Mouse (Mus musculus): ENCODE data around the gene 5430427O19Rik. TPM values are rescaled to one million over a fixed set of nuclear protein-coding genes. Genes with fewer than 3 reads are reported as not detected.

Gene 5430427O19Rik
- total RNA-seq (2014; rRNA removed) (0.28 TPM in 1 of 2 replicates, not detected in the other), polyA plus RNA-seq (2015; fragmentation: Nextera tagmentation; extraction: Ambion mirVana) (0.04 TPM in 1 of 2 replicates, not detected in the other)

- Histone ChIP-seq H3K4me2 (ENCODE audit: low read depth, low read length, poor library complexity, severe bottlenecking) (no peak within 1 kb of the TSS), H3K9me3 (ENCODE audit: low read length) (no peaks in the 10 kb centered on the region), H3K27ac (ENCODE audit: low read depth, low read length) (no peak within 1 kb of the TSS), H3K4me1 (ENCODE audit: insufficient read depth, low read length) (no peaks in the 10 kb centered on the region), H3K4me3 (ENCODE audit: low read depth, low read length) (no peak within 1 kb of the TSS), H3K36me3 (ENCODE audit: insufficient read depth, low read length) (no peaks in the 10 kb centered on the region), H3K27me3 (ENCODE audit: insufficient read depth, low read length) (no peaks in the 10 kb centered on the region), H3K9ac (replicated peaks; ENCODE audit: low read length, poor library complexity, severe bottlenecking) (no peak within 1 kb of the TSS)
- no peak for ATAC-seq (ENCODE audit: low FRiP score)
- no peak for DNase-seq (ENCODE audit: low spot score)
- TF ChIP-seq CTCF (IDR thresholded peaks at IDR 0.05): no peak
- WGBS: 87% methylated on average over 3 of the region's 3 CpGs
Observed at GRCm38 (mm10) chrX:85869914-85870483, at the start of gene 5430427O19Rik. 5430427O19Rik (plus strand) TSS chrX:85870354.

GRCm38 (mm10) chrX:85827719-85828453, 42.3 kb upstream of the 5430427O19Rik start:
- TF ChIP-seq CTCF (IDR thresholded peaks at IDR 0.05): no peak
- 88% methylated on average over 3 of the region's 3 CpGs for WGBS

DNA sequence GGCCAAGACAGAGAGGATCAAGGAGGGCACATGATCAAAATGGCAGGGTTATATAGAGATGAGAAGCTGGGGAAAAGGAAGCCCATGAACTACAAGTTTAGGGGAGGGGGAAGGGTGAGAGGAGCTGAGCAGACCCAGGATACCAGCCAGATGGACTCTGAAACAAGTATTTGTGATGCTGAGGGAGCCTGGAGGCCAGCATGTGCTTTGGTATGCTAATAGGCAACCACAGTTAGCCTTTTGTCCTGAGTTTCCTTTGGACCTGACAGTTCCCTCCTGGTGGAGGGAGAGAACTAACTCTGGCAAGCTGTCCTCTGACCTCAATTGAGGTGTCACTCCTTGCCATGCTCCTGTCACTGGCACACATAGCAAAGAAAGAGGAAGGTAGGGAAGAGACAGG, 41.2 kb upstream of the 5430427O19Rik start:
- H3K9me3 ChIP-seq (ENCODE audit: low read length): no peaks in the 10 kb centered on the region
- ATAC-seq (ENCODE audit: low FRiP score): no peak
- H3K36me3 ChIP-seq (ENCODE audit: insufficient read depth, low read length): no peaks in the 10 kb centered on the region
- H3K27me3 ChIP-seq (ENCODE audit: insufficient read depth, low read length): no peaks in the 10 kb centered on the region
- no peak overlapping the region for H3K4me3 ChIP-seq (ENCODE audit: low read depth, low read length)
- no peak overlapping the region for H3K4me2 ChIP-seq (ENCODE audit: low read depth, low read length, poor library complexity, severe bottlenecking)
- H3K4me1 ChIP-seq (ENCODE audit: insufficient read depth, low read length): no peaks in the 10 kb centered on the region
- no peak for TF ChIP-seq CTCF (IDR thresholded peaks at IDR 0.05)
- H3K27ac ChIP-seq (ENCODE audit: low read depth, low read length): no peak overlapping the region
- DNase-seq (ENCODE audit: low spot score): peak; percentile 5
- no peak overlapping the region for H3K9ac ChIP-seq (replicated peaks; ENCODE audit: low read length, poor library complexity, severe bottlenecking)

More at GRCm38 (mm10) chrX:85827719-85828453, 42.3 kb upstream of the 5430427O19Rik start:
- Histone ChIP-seq H3K27me3 (ENCODE audit: insufficient read depth, low read length) (no peaks in the 10 kb centered on the region), H3K27ac (ENCODE audit: low read depth, low read length) (no peak overlapping the region), H3K36me3 (ENCODE audit: insufficient read depth, low read length) (no peaks in the 10 kb centered on the region), H3K4me3 (ENCODE audit: low read depth, low read length) (no peak overlapping the region), H3K4me1 (ENCODE audit: insufficient read depth, low read length) (no peaks in the 10 kb centered on the region), H3K9ac (replicated peaks; ENCODE audit: low read length, poor library complexity, severe bottlenecking) (no peak overlapping the region), H3K9me3 (ENCODE audit: low read length) (no peaks in the 10 kb centered on the region), H3K4me2 (ENCODE audit: low read depth, low read length, poor library complexity, severe bottlenecking) (no peak overlapping the region)
- ATAC-seq (ENCODE audit: low FRiP score) (no peak), DNase-seq (ENCODE audit: low spot score) (no peak)

DNA sequence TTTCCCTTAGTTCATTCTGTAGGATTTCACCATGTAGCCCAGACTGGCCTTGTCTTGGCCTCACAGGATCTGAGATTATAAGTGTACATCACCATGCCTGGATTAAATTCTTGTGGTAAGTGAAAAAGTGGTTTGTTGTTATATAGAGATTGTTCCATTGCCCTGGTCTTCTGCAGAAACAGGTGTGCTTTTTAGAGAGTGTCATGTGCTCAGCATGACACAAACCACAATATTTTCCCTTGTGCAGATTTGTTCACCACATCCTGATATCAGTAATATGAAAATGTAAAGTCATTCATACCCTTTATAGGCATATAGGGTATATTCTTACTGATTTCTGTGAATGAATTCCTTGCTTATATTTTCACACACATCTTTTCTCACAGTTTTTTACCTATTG, 31.0 kb upstream of the 5430427O19Rik start:
- H3K36me3 ChIP-seq (ENCODE audit: insufficient read depth, low read length): no peaks in the 10 kb centered on the region
- DNase-seq (ENCODE audit: low spot score): no peak
- no peak for ATAC-seq (ENCODE audit: low FRiP score)
- no peak overlapping the region for H3K9ac ChIP-seq (replicated peaks; ENCODE audit: low read length, poor library complexity, severe bottlenecking)
- no peaks in the 10 kb centered on the region for H3K9me3 ChIP-seq (ENCODE audit: low read length)
- H3K27me3 ChIP-seq (ENCODE audit: insufficient read depth, low read length): no peaks in the 10 kb centered on the region
- H3K27ac ChIP-seq (ENCODE audit: low read depth, low read length): no peak overlapping the region
- H3K4me3 ChIP-seq (ENCODE audit: low read depth, low read length): no peak overlapping the region
- no peaks in the 10 kb centered on the region for H3K4me1 ChIP-seq (ENCODE audit: insufficient read depth, low read length)
- H3K4me2 ChIP-seq (ENCODE audit: low read depth, low read length, poor library complexity, severe bottlenecking): no peak overlapping the region
- no peak for TF ChIP-seq CTCF (IDR thresholded peaks at IDR 0.05)

- Histone ChIP-seq H3K27ac (ENCODE audit: low read depth, low read length) (no peak overlapping the region), H3K4me2 (ENCODE audit: low read depth, low read length, poor library complexity, severe bottlenecking) (no peak overlapping the region), H3K9me3 (ENCODE audit: low read length) (no peaks in the 10 kb centered on the region), H3K9ac (replicated peaks; ENCODE audit: low read length, poor library complexity, severe bottlenecking) (no peak overlapping the region), H3K4me3 (ENCODE audit: low read depth, low read length) (no peak overlapping the region), H3K27me3 (ENCODE audit: insufficient read depth, low read length) (no peaks in the 10 kb centered on the region), H3K36me3 (ENCODE audit: insufficient read depth, low read length) (no peaks in the 10 kb centered on the region), H3K4me1 (ENCODE audit: insufficient read depth, low read length) (no peaks in the 10 kb centered on the region)
- ATAC-seq (ENCODE audit: low FRiP score) (no peak), DNase-seq (ENCODE audit: low spot score) (no peak)
- TF ChIP-seq CTCF (IDR thresholded peaks at IDR 0.05): no peak
- WGBS: 69% methylated on average over 3 of the region's 3 CpGs
Observed at GRCm38 (mm10) chrX:85855938-85856337, 14.2 kb upstream of the 5430427O19Rik start.

DNA sequence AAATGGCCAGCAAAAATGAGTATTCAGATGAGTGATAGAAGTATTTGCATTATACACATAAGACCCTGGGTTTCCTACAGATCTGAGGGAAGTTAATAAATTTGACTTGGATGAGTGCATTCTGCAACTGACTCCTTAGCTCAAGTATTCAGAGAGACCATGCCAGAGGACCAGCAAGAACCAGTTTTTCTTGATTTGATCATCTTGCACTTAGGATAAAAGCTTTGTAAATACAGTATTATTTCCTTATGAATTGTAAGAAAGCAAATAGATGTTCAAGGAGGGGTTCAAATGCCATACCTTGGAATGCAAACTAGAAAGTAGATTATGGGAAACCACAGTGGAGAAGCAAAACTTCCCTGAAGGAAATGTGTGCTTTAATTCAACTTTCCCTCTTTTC, 13.0 kb upstream of the 5430427O19Rik start:
- no peaks in the 10 kb centered on the region for H3K27me3 ChIP-seq (ENCODE audit: insufficient read depth, low read length)
- no peak overlapping the region for H3K4me3 ChIP-seq (ENCODE audit: low read depth, low read length)
- no peak for ATAC-seq (ENCODE audit: low FRiP score)
- H3K4me2 ChIP-seq (ENCODE audit: low read depth, low read length, poor library complexity, severe bottlenecking): no peak overlapping the region
- H3K36me3 ChIP-seq (ENCODE audit: insufficient read depth, low read length): no peaks in the 10 kb centered on the region
- no peaks in the 10 kb centered on the region for H3K4me1 ChIP-seq (ENCODE audit: insufficient read depth, low read length)
- no peak overlapping the region for H3K27ac ChIP-seq (ENCODE audit: low read depth, low read length)
- DNase-seq (ENCODE audit: low spot score): no peak
- no peak for TF ChIP-seq CTCF (IDR thresholded peaks at IDR 0.05)
- H3K9me3 ChIP-seq (ENCODE audit: low read length): no peaks in the 10 kb centered on the region
- no peak overlapping the region for H3K9ac ChIP-seq (replicated peaks; ENCODE audit: low read length, poor library complexity, severe bottlenecking)
